Mouse (Mus musculus) c-Kit-positive CD71-positive TER-119-positive erythroid progenitor cells, embryonic 14.5 days (primary cell): ENCODE measurements around the gene Gdap1l1.
"Not testable (repeated sequence)": the region's sequence is repeated elsewhere in the genome, so short reads cannot be mapped to it uniquely, and the experiment has no call there.

Source experiments
- DNase-seq: peaks from one replicate; pipeline ENCODE4 v3.0.0-alpha.2; 2013; ENCODE audit warnings: low spot score

Gdap1l1 gene

DNA sequence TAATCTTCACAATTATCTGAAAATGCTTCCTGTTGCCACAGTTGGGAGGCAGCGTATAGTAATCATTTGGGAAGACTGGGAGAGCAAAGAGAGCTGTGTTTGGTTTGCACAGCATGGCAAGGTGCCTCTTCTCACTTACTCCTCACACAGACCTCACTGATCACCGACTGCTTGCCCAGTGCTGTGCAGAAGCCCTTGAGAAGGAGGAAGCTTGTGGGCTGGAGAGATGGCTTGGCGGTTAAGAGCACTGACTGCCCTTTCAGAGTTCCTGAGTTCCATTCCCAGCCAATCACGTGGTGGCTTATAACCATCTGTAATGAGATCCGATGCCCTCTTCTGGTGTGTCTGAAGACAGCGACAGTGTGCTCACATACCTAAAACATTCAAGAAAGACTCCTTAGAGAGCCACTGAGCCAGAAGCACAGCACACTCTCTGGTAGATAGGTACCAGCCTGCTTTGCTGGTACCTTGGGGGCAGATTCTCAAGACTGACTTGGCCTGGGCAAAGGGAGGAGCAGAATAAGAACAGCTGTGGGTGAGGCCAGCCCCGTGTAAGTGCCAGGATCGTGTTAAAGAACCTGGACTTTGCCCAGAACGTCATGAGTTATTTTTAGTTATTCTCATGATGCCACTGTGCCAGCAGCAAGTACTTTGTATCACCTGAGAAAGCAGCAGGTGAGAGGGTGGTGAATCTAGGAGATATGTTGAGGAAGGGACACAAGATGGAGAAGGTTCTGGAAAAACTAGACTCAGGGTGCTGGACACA lies 15.2 kb upstream of the Gdap1l1 start:
- DNase-seq: no peak

DNA sequence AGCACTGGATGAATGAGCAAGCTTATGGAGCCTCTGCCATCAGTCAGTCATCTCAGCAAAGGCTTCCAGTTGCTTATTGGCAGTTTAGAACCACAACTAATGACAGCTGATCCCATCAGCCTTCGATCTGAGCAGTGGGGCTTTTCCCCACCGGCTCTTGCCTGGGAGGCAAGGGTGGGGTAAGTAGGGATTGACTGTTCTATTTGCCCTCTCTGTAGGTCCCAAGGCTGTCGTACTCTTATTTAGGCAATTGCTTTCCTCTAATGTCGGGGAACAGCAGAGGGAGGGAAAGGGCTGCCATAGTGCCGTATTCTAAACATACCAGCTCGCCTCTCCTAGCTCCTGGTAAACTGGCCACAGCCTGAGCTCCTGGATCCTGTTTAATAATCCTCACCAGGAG lies 13.7 kb upstream of the Gdap1l1 start, which contains the start of gene Oser1:
Gene Oser1, minus strand, starts transcription at position 101 of the 400 bp plus-strand sequence.
- DNase-seq: no peak

DNA sequence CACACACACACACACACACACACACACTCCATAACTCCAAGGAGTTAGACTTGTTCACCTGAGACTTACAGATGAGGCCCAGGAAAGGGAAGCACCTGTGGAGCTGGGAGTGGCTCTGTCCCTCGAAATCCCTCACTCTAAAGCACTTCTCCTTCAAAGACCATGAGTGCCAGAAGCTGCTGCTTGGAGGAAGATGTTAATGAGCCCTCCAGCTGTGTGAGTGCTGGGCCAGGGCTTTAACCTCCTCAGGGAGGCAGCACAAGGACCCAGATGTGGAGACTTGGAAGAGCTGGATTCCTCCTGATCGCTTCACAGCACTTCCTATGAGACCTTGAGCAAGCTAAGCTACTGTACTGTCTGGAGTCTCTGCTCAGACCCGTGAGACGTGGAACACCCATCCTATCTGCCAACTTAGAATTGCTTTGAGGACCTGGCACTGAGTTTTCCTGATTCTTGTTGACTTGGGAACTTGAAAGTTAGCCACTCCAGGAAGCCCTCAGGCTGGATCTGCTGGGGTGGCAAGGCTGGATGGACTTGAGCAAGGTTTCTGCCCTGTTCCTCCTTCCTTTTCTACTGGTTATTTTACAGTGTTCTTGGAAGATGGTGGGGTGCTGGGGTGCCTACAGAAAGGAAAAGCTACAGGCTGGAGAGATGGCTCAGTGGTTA lies 9.8 kb upstream of the Gdap1l1 start:
- DNase-seq: no peak

- DNase-seq: no peak
Observed at GRCm38 (mm10) chr2:163431289-163431688, 7.0 kb upstream of the Gdap1l1 start.

DNA sequence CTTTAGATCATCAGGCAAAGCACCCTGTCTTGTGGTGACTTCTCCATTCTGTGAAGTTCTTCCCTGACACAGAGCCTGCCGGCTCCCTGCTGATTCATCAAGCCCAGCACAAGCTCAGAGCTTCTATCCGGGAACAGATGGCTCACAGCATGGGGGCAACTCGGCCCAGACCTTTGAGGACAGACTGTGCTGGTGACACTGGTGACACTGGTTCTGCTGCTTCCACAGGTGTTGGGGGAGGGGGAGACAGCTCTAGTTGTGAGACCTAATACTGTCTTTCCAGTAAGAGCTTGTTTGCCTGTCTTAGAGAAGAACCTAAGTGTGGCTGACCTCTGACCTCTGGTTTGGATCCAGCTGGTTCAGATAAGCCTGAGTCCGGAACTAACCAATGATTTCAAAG lies 4.3 kb upstream of the Gdap1l1 start:
- no peak for DNase-seq

GRCm38 (mm10) chr2:163437800-163438199 lies 476 bp upstream of the Gdap1l1 start:
- no peak for DNase-seq

- DNase-seq: no peak
Observed at GRCm38 (mm10) chr2:163438619-163439451, 559 bp downstream of the Gdap1l1 start.

DNA sequence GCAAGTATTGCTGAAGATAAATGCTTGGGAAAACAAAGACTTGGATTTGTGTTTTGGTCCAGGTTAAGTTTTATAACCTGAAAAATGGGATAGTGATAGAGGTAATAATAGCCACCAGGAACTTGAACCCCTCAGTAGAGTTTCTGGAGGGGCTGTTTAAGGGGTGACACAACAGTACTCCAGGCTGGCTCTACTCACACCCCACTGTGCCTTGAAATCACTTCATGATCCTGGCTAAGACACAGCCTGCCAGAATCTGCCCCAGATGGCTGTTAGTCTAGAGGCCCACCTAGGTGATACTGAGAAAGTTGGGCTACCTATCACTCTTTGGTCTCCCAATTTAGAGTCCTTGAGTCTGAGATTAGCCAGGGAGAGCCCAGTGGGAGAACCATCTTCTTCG lies 1.2 kb downstream of the Gdap1l1 start:
- no peak for DNase-seq

DNA sequence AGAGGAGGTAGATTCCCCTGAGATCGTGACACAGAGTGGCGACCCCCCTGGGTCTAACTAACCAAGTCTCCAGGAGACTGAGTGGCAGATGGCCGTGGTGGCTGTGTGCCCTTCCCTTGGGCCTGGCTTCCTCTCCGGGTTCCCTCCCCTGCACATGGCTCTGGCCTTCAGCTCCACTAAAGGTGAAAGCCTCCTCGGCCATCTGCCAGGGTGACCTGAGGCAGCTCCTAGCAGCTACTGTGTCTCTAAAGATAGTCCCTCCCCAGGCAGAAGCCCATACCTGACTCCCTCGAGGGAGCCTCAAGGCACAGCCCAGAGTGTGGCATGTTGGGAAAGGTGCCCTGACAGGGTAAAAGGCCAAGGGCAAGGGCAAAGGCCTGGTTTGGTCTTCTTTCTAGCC lies 5.3 kb downstream of the Gdap1l1 start:
- DNase-seq: no peak

GRCm38 (mm10) chr2:163444017-163444416 lies 5.7 kb downstream of the Gdap1l1 start:
- no peak for DNase-seq

GRCm38 (mm10) chr2:163447375-163447774 lies 9.1 kb downstream of the Gdap1l1 start:
- no peak for DNase-seq

- no peak for DNase-seq
Observed at GRCm38 (mm10) chr2:163449276-163449675, 11.0 kb downstream of the Gdap1l1 start.

GRCm38 (mm10) chr2:163450668-163451295 lies 12.5 kb downstream of the Gdap1l1 start:
- DNase-seq: no peak

DNA sequence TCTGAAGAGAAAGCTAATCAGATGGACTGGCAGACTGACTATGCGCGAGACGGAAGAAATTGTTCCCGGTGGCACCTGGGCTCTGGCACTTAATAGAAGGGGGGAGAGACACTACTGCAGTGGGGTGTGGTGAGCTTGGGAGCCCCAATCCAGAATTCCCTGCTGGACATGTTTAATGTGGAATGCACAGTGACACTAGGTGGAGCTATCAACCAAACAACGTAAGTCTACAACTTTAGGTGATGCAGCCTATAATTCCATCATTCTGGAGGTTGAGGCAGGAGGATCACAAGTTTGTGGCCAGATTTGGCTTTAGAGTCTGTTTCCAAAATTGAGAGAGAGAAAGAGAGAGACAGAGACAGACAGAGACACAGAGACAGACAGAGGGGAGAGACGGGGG lies 14.5 kb downstream of the Gdap1l1 start:
- no peak for DNase-seq

DNA sequence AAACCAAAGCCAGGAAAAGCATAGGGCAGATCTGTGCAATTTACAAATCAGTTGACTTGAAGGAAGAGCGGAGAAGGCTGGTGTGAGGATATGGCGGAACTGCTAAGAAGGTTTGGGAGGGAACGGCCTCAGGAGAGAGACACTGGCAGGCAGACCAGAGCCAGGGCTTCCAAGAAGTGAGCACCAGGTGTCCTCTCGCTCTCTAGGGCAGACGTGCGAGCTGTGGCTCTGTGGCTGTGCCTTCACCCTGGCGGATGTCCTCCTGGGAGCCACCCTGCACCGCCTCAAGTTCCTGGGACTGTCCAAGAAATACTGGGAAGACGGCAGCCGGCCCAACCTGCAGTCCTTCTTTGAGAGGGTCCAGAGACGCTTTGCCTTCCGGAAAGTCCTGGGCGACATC lies 15.1 kb downstream of the Gdap1l1 start:
- no peak for DNase-seq

- no peak for DNase-seq
Observed at GRCm38 (mm10) chr2:163458539-163459265, 20.4 kb downstream of the Gdap1l1 start.

GRCm38 (mm10) chr2:163459380-163459779 lies 21.1 kb downstream of the Gdap1l1 start:
- no peak for DNase-seq

- DNase-seq: no peak
Observed at GRCm38 (mm10) chr2:163460622-163461021, 22.3 kb downstream of the Gdap1l1 start.

DNA sequence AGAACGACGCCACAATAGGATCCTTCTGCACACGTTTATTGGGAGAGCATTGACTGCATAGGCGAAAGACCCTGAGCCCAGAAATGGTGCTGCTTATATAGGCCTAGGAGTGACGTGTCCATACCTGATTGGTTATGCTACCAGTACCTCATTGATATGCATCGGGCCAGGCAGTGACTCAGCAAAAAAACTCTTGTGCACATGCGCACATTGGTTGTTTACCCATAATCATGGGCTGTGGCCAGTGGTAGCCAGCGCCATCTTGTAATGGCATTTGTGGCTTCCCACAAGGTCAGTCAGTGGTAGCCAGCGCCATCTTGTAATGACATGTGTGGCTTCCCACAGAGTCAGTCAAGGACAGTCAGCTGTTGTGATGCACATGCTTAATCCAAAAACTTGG lies 23.0 kb downstream of the Gdap1l1 start:
- DNase-seq: not testable (repeated sequence)

DNA sequence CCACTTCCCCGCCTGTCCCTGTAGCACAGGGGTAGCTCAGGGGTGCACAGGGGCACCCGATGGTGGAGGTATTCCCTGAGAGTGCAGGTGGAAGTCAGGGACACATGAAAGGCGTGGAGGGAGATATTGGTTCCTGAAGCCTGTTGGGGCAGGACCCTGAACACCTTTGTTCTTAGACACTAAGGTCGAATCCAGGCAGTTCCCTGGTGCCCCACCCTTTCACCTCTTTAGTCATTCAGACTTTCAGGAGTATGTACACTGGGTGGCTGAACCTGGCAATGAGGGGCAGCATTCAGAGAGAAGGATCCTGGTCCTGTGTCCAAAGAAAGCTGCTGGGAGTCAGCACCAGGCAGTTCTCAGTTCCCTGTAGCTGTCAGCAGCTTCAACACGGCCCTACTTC lies 24.1 kb downstream of the Gdap1l1 start:
- no peak for DNase-seq

- no peak for DNase-seq
Observed at GRCm38 (mm10) chr2:163462801-163463200, 24.5 kb downstream of the Gdap1l1 start.
